Mouse (Mus musculus) heart, postnatal 0 days (tissue): Measurements from ENCODE around the gene Gpr173.

Experiments used
- CTCF ChIP-seq: IDR thresholded peaks from 2 replicates; pipeline ENCODE4 v1.5.1; 2016; ENCODE audit warnings: antibody characterized with exemption, control low read depth, low read depth
- EP300 ChIP-seq: IDR thresholded peaks from 2 replicates; pipeline ENCODE4 v1.6.1; 2016; ENCODE audit warnings: antibody characterized with exemption, low read depth

- no peak for TF ChIP-seq CTCF
- no peak for TF ChIP-seq EP300
Observed at GRCm38 (mm10) chrX:152322776-152323175, 45.7 kb downstream of the Gpr173 start.
